Mouse (Mus musculus) spleen, adult 2 months (tissue): ENCODE measurements around the gene Polr2g.

Experiments used
- CTCF ChIP-seq: fragments of 200-500 bp; IDR thresholded peaks from 2 replicates; pipeline ENCODE4 v1.5.1; 2011; ENCODE audit warnings: mild to moderate bottlenecking, inconsistent platforms; ENCODE audit not compliant: insufficient read depth, insufficient read length, insufficient replicate concordance; ENCODE audit errors: extremely low read depth
- POLR2A ChIP-seq: fragments of 200-500 bp; IDR thresholded peaks from 2 replicates; pipeline ENCODE4 v1.6.1; 2011; ENCODE audit warnings: low read depth, low read length, inconsistent platforms

- TF ChIP-seq CTCF (no peak), POLR2A (no peak)
These were observed 39.5 kb downstream of the Polr2g start for GRCm38 (mm10) chr19:8758899-8759298.
